Mouse (Mus musculus): ENCODE measurements around the gene Dapk2.

The Dapk2 gene

GRCm38 (mm10) chr9:66157958-66158830, at the start of gene Dapk2:
Gene Dapk2, plus strand, starts transcription at chr9:66158223.
- peak; percentile 90 for DNase-seq

- no peak for DNase-seq
Measured at GRCm38 (mm10) chr9:66109574-66109973, 48.4 kb upstream of the Dapk2 start.

- no peak for DNase-seq
Measured at GRCm38 (mm10) chr9:66110126-66110525, 47.9 kb upstream of the Dapk2 start.

DNA sequence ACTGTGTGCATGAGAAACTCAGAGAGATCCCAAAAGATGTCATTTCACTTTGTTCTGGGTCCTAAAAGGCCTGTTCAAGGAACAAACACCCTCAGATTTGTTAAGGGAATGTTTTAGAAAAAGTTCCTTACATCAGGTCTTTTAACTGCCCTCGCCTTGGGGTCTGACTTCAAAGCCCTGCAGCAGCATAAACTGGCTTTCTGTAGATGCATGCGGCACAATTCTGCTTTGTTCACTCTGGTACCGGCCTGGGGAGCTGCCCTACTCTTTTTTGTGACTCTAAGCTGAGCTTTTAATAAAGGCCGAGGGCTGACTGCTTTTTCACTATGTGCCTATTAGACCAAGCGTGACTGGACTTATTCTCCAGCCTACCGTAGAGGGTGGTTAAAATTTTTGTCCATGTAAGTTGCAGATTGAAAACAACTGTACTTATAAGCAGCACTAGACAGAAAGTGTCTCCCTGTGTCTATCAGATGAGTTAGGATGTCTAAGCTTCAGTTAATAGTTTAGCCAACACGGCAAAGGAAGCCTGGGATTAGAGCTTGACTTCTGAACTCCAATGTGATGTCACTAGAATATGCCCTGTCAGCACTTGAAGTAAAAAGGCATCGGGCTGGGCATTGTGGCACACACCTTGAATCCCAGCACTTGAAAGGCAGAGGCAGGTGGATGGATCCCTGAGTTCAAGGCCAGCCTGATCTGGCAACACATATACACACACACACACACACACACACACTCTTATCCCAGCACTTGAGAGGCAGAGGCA, 47.2 kb upstream of the Dapk2 start:
- DNase-seq, result no peak

GRCm38 (mm10) chr9:66114341-66114740, 43.7 kb upstream of the Dapk2 start:
- DNase-seq, result no peak

DNA sequence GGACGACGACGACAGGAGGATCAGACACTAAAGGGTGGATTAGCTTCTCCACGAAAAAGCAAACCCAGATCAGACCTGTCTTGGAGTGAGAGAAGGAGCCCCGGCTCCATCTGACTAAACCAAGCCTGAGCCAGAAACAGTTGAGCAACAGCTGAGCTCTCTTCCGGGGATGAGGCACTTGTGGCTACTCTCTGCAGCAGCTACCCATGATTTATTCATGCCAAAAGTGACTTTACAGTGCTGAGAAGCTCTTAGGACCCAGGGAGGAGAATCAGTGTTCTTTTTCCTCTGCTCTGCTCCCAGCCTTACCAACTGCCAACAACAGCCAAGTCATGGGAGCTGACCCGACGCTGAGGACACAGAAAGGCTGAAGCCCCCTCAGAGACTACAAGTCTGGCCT, 41.1 kb upstream of the Dapk2 start:
- DNase-seq, result no peak

DNA sequence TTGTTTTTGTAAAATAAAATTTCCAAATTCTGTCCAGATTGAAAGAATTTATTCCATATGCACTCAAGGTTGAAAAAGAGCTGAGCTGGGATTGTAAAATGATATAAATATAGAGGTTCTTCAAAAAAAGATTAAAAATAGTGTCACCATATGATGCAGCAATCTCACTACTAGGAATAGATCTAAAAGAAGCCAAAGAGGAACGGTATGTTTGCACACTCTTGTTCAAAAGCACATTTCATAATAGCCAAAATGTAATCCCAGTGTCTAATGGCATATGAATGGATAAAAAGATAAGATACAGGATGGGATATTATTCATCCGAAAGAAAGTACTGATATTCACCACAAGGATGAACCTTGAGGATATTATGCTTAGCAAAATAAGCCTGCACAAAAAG, 38.5 kb upstream of the Dapk2 start:
- DNase-seq, result no peak

GRCm38 (mm10) chr9:66120106-66120505, 37.9 kb upstream of the Dapk2 start:
- DNase-seq, result no peak

DNA sequence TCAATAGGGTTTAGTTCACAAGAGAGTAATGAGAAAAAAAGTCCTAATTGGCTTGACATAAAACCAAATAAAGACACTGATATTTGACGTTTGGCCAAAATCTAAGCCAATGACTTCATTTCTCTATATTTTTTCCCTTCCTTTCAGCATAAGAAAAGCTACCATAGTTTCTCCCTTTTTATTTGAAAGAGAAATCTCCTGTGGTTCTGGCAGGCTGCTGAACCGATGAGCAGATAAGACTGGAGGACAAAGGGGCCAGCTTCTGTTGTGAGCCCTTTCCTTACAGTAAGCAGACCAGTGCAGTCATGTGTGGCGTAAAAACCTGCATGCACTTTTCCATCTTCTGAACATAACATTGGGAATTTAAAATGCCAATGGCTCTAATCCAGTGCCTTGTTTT, 37.1 kb upstream of the Dapk2 start:
- DNase-seq, result no peak

DNA sequence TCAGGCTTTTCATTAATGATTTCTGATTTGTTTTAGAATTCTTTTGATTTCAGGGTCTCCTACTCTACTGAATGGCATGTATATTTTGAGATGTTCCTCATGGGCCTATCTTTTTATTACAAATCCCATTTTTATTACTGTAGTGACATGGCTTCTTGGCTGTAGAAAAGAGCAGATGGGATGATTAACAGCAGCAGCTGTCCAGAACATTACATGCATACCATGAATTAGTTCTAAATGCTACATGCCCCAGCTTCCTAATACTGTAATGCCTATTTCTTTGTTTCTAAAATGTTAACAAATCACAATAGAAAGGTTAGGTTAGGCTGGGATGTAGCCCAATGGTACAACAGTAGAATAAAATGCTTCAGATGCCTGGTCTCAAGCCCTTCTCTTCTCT, 36.6 kb upstream of the Dapk2 start:
- DNase-seq, result no peak

GRCm38 (mm10) chr9:66123648-66124047, 34.4 kb upstream of the Dapk2 start:
- DNase-seq, result no peak

- DNase-seq, result no peak
Measured at GRCm38 (mm10) chr9:66124111-66124531, 33.9 kb upstream of the Dapk2 start.

DNA sequence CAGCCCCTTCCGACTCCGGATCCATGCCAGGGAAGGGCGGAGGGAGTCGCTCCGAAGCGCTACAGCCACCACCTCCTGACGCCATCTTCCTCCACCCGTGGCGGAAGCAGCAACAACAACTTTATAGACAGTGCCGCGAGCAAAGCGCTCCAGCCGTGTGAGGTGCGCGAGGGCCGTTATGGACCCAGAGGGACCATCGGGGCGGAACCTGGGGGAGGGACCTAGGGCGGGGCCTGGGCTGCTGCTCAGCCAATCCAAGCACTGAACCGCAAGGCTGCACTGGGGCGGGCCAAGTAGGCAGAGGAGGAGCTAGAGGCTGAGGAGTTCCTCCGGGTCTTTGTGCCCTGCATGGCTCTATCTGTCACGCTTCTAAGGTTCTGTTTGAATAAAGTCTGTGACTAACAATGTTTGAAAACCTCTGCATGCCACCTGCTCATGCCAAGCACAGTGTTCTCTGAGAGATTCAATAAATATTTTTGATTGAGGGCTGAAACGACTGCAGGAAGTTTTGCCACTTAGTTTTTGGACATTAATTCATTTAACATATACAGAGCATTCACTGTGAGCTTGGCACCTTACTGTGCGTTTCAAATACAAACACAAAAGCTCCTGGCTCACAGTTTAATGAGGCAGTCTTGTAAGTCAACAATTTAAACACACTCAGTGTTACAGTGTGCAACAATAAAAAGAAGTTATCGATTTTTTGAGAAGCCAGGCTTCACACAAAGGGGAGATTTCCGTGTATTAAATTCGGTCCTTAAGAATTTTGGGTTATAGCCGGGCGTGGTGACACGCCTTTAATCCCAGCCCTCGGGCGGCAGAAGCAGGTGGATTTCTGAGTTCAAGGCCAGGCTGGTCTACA, 33.1 kb upstream of the Dapk2 start:
- peak; percentile 96 for DNase-seq

DNA sequence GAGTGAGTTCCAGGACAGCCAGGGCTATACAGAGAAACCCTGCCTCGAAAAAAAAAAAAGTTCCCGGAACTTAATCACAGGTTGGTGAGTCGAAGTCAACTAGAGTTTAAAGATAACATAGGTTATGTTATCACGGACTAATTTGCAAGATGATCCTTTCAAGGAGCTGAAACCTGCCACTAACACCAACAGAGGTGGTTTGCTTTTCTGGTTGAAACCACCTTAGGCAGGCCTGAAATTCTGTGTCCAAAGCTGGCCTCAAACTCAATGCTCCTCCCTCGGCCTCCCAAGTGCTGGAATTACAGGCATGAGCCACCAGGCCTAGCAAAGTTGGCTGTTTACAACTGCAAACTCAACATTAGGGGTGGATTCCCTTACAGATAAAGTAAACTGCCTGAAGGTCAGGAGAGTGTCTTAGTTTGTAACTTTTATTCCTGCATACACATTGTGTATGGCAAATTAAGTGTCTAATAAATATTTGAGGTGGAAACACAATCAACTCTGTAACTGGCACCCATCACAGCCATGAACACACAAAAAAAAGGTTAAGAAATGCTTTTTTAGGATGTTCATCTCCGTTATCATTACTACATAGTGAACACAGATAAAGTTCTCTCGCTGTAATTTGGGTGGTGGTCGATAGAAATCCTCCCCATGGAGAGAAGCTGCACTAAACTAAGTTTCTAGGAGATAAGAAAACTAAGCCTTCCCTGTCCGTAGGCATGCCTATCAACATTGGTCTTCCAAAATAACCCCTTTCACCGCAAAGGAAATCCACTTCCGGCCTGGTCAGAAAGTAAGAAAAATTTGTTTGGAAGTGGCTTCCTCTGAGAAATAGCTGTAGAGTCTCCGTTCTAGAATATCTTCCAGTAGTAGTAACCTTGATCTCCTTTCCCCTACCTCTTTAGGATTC, 32.2 kb upstream of the Dapk2 start:
- DNase-seq, result no peak

- peak; percentile 93 for DNase-seq
Measured at GRCm38 (mm10) chr9:66126456-66127192, 31.4 kb upstream of the Dapk2 start, which contains the start of the genes Snx1 and Ciao2a. Gene Snx1, minus strand, starts transcription at chr9:66126587. Gene Ciao2a, plus strand, starts transcription at chr9:66126611.

- no peak for DNase-seq
Measured at GRCm38 (mm10) chr9:66127193-66127546, 30.9 kb upstream of the Dapk2 start.

- DNase-seq, result no peak
Measured at GRCm38 (mm10) chr9:66127884-66128283, 30.1 kb upstream of the Dapk2 start.

DNA sequence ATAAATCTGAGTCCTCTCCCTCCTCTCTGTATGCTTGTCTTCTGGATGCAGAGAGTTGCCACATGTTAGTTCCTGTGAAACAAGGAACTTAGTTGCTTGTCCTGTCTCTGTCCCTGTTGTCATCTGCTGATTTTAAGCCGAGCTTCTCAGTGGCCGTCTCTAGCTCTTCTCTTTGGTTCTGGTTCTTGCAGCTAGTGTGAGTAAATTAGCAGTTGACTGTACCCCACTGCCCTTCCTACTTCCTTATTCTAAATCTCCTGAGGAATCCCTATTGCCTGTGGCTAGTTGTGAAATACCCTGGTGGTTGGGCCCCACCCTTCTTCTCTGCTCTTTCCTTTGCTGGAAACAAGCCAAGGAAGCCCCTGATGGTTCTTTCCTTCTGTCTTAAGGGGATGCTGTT, 26.6 kb upstream of the Dapk2 start:
- no peak for DNase-seq

GRCm38 (mm10) chr9:66135967-66136366, 22.1 kb upstream of the Dapk2 start:
- DNase-seq, result no peak

- no peak for DNase-seq
Measured at GRCm38 (mm10) chr9:66138193-66138592, 19.8 kb upstream of the Dapk2 start.

GRCm38 (mm10) chr9:66142265-66142664, 15.8 kb upstream of the Dapk2 start:
- no peak for DNase-seq

Data from kidney, adult 18-20 months (tissue).